Mouse (Mus musculus) heart, postnatal 0 days (tissue): ENCODE results near the gene Cox10. TPM values are rescaled to one million over a fixed set of nuclear protein-coding genes. Genes with fewer than 3 reads are reported as not detected.
A peak's percentile ranks its signal among the peaks of the same experiment; 100 is the strongest.

ENCODE experiments used
- ATAC-seq: fragments of 200-750 bp; cut with Nextera tagmentation; 2 replicates; pipeline ENCODE4 v1.8.0; 2017; ENCODE audit warnings: low read depth, moderate number of reproducible peaks, moderate library complexity; ENCODE audit not compliant: insufficient read depth
- DNase-seq: peaks from one replicate; pipeline ENCODE4 v3.0.0-alpha.2; 2016; ENCODE audit warnings: low spot score
- H3K27ac ChIP-seq: fragments of 300-500 bp; sonication (generic); 2 replicates; pipeline ENCODE4 v1.5.1; 2014; ENCODE audit warnings: low read depth, mild to moderate bottlenecking
- H3K27me3 ChIP-seq: fragments of 300-500 bp; sonication (generic); 2 replicates; pipeline ENCODE4 v1.6.1; 2014; ENCODE audit warnings: low read length, mixed read lengths; ENCODE audit not compliant: control insufficient read depth, insufficient read depth
- H3K36me3 ChIP-seq: fragments of 300-500 bp; sonication (generic); replicated peaks from 2 replicates; pipeline ENCODE4 v1.6.1; 2014; ENCODE audit warnings: low read length, mixed read lengths; ENCODE audit not compliant: control insufficient read depth, insufficient read depth
- H3K4me1 ChIP-seq: fragments of 300-500 bp; sonication (generic); 2 replicates; pipeline ENCODE4 v1.6.1; 2014; ENCODE audit warnings: antibody characterized with exemption; ENCODE audit not compliant: control insufficient read depth, insufficient read depth
- H3K4me2 ChIP-seq: fragments of 300-500 bp; sonication (generic); 2 replicates; pipeline ENCODE4 v1.6.1; 2014; ENCODE audit warnings: low read depth, mild to moderate bottlenecking, low read length, moderate library complexity
- H3K4me3 ChIP-seq: fragments of 300-500 bp; sonication (generic); 2 replicates; pipeline ENCODE4 v1.5.1; 2014; ENCODE audit warnings: low read depth, low read length
- H3K9ac ChIP-seq: fragments of 300-500 bp; sonication (generic); replicated peaks from 2 replicates; pipeline ENCODE4 v1.6.1; 2014; ENCODE audit warnings: low read depth, low read length, mixed read lengths
- H3K9me3 ChIP-seq: fragments of 300-500 bp; sonication (generic); replicated peaks from 2 replicates; pipeline ENCODE4 v1.6.1; 2016; ENCODE audit warnings: low read length; ENCODE audit not compliant: control insufficient read depth
- CTCF ChIP-seq: IDR thresholded peaks from 2 replicates; pipeline ENCODE4 v1.5.1; 2016; ENCODE audit warnings: antibody characterized with exemption, control low read depth, low read depth
- EP300 ChIP-seq: IDR thresholded peaks from 2 replicates; pipeline ENCODE4 v1.6.1; 2016; ENCODE audit warnings: antibody characterized with exemption, low read depth
- WGBS: fragments of 180-500 bp; shearing (Covaris S2); extraction: QIAGEN DNeasy Blood & Tissue Kit; methylation state at CpG from one replicate; pipeline ENCODE4 v1.1.7; 2014; 5-methylcytosine and 5-hydroxymethylcytosine counted together
- polyA plus RNA-seq: library from polyadenylated mRNA; unstranded; fragments of >200 nt; fragmentation: Nextera tagmentation; extraction: Ambion mirVana; gene quantifications from 2 replicates; pipeline ENCODE4 v1.2.1, GENCODE M21; 2015
- total RNA-seq: library from RNA; depleted of rRNA; stranded (reverse); fragments of >200 nt; gene quantifications from 2 replicates; pipeline ENCODE4 v1.2.3, GENCODE M21; 2014; ENCODE audit warnings: low replicate concordance

Cox10 gene
- total and polyA plus RNA-seq, 2 experiments from 2014 or later: 31.2 to 54.3 TPM

DNA sequence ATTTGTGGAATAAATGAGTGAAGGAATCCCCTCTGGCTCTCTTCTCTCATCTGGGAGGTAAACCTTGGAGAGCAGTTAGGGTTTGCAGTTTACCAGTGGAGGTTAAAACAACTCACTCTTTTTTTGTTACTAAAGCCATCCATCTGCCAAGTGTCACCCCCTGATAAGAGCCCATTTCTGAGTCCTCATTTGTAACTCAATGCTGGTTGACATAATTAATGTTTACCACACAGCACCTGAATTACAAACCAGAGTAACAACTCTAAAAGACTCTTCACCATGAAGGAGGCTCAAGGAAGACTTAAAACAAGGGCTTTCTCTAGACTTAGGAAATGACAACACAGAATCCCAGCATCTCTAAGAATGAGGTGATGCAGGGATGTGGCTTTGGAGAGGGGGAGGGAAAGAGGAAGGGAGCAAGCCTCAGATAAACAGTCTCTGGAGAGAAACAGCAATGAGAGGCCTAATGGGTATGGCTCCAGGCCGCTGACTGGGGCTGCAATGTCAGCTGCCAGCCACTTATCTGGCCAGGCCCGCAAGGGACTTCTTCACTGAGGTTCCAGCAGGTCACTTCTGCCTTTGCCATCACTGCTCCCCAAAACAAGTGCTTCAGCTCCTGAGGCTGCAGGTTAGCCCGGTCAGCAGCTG is 110.8 kb downstream of the Cox10 start:
- Histone ChIP-seq H3K4me1 (0 out of 2 replicates have a peak, but pooled peaks cover 4% of the 10 kb centered on the region), H3K4me2 (no peak overlapping the region), H3K27ac (no peak overlapping the region), H3K9me3 (no peaks in the 10 kb centered on the region), H3K9ac (no peak overlapping the region), H3K27me3 (no peaks in the 10 kb centered on the region), H3K4me3 (no peak overlapping the region), H3K36me3 (peaks cover 12% of the 10 kb centered on the region)
- no peak for ATAC-seq
- no peak for DNase-seq
- TF ChIP-seq CTCF (no peak), EP300 (no peak)
- WGBS: 49% methylated on average over 3 of the region's 3 CpGs

GRCm38 (mm10) chr11:63967641-63968387 is 111.5 kb downstream of the Cox10 start:
- no peak for ATAC-seq
- Histone ChIP-seq H3K9ac (no peak overlapping the region), H3K9me3 (no peaks in the 10 kb centered on the region), H3K4me2 (no peak overlapping the region), H3K36me3 (peaks cover 19% of the 10 kb centered on the region), H3K4me3 (no peak overlapping the region), H3K4me1 (0 out of 2 replicates have a peak, but pooled peaks cover 4% of the 10 kb centered on the region), H3K27ac (no peak overlapping the region), H3K27me3 (no peaks in the 10 kb centered on the region)
- DNase-seq: no peak
- TF ChIP-seq CTCF: no peak
- TF ChIP-seq EP300: no peak
- 78% methylated on average over 9 of the region's 9 CpGs for WGBS

GRCm38 (mm10) chr11:63965437-63965836 is 113.8 kb downstream of the Cox10 start:
- Histone ChIP-seq H3K4me2 (no peak overlapping the region), H3K27me3 (no peaks in the 10 kb centered on the region), H3K4me3 (no peak overlapping the region), H3K27ac (no peak overlapping the region), H3K4me1 (0 out of 2 replicates have a peak, but pooled peaks cover 4% of the 10 kb centered on the region), H3K9ac (no peak overlapping the region), H3K9me3 (no peaks in the 10 kb centered on the region), H3K36me3 (peaks cover 21% of the 10 kb centered on the region)
- DNase-seq (no peak), ATAC-seq (no peak)
- TF ChIP-seq CTCF: no peak
- TF ChIP-seq EP300: no peak
- 61% methylated on average over 5 of the region's 5 CpGs for WGBS

GRCm38 (mm10) chr11:63957207-63957606 is 122.1 kb downstream of the Cox10 start:
- Histone ChIP-seq H3K4me3 (no peak overlapping the region), H3K4me1 (0 out of 2 replicates have a peak, but pooled peaks cover 5% of the 10 kb centered on the region), H3K27ac (no peak overlapping the region), H3K9ac (no peak overlapping the region), H3K4me2 (no peak overlapping the region), H3K27me3 (no peaks in the 10 kb centered on the region; the same call in 1 of the 2 replicates), H3K9me3 (no peaks in the 10 kb centered on the region), H3K36me3 (no peaks in the 10 kb centered on the region)
- TF ChIP-seq CTCF (peak; percentile 60), EP300 (no peak)
- ATAC-seq (peak; percentile 49; the same call in 1 of the 2 replicates), DNase-seq (peak; percentile 23)
- 53% methylated on average over 4 of the region's 4 CpGs for WGBS

DNA sequence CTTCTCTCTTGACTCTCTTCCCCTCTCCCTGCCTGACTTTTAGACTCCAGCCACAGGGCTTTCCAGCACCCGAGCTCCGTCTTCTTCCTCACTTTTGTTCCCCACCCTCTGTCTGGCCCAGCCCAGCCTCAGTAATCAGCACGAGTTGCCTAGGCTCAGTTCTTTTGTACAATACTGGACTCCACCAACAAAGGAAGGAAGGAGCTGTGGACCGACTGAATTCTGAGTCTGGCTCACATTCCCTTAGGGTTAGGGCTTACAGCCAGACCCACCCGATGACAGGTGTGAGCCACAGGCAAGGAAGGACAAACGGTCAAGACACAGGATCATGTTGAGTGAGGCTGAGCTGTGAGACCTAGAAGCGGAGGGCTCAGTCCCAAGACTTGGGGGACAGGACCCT is 122.5 kb downstream of the Cox10 start:
- 42% methylated on average over 7 of the region's 7 CpGs for WGBS
- Histone ChIP-seq H3K9me3 (no peaks in the 10 kb centered on the region), H3K4me3 (no peak overlapping the region), H3K4me2 (no peak overlapping the region), H3K9ac (no peak overlapping the region), H3K27me3 (no peaks in the 10 kb centered on the region; the same call in 1 of the 2 replicates), H3K36me3 (no peaks in the 10 kb centered on the region), H3K4me1 (0 out of 2 replicates have a peak, but pooled peaks cover 5% of the 10 kb centered on the region), H3K27ac (no peak overlapping the region)
- no peak for TF ChIP-seq EP300
- TF ChIP-seq CTCF: no peak
- DNase-seq (no peak), ATAC-seq (no peak)
